Mouse (Mus musculus) forebrain, embryonic 14.5 days (tissue): ENCODE results near the gene Gm12166. TPM values are rescaled to one million over a fixed set of nuclear protein-coding genes. Genes with fewer than 3 reads are reported as not detected.
"Not testable (repeated sequence)": the region's sequence is repeated elsewhere in the genome, so short reads cannot be mapped to it uniquely, and the experiment has no call there.

Experiments
- ATAC-seq: fragments of 200-750 bp; cut with Nextera tagmentation; 2 replicates; pipeline ENCODE4 v1.8.0; 2017; ENCODE audit warnings: mild to moderate bottlenecking, moderate library complexity
- DNase-seq: peaks from one replicate; pipeline ENCODE4 v3.0.0-alpha.2; 2015; ENCODE audit warnings: low spot score
- H3K27ac ChIP-seq: fragments of 300-500 bp; sonication (generic); 2 replicates; pipeline ENCODE4 v1.5.1; 2014; ENCODE audit warnings: low read depth, mild to moderate bottlenecking, control low read depth, low read length, moderate library complexity
- H3K27me3 ChIP-seq: fragments of 300-500 bp; sonication (generic); replicated peaks from 2 replicates; pipeline ENCODE4 v1.6.1; 2014; ENCODE audit warnings: low read length, control low read depth, mixed read lengths; ENCODE audit not compliant: control insufficient read depth, insufficient read depth
- H3K36me3 ChIP-seq: fragments of 300-500 bp; sonication (generic); 2 replicates; pipeline ENCODE4 v1.6.1; 2014; ENCODE audit warnings: low read length, control low read depth; ENCODE audit not compliant: control insufficient read depth, insufficient read depth
- H3K4me1 ChIP-seq: fragments of 300-500 bp; sonication (generic); 2 replicates; pipeline ENCODE4 v1.6.1; 2014; ENCODE audit warnings: antibody characterized with exemption, low read length, control low read depth; ENCODE audit not compliant: control insufficient read depth, insufficient read depth
- H3K4me2 ChIP-seq: fragments of 300-500 bp; sonication (generic); 2 replicates; pipeline ENCODE4 v1.6.1; 2014; ENCODE audit warnings: mild to moderate bottlenecking, control low read depth, low read length
- H3K4me3 ChIP-seq: fragments of 300-500 bp; sonication (generic); 2 replicates; pipeline ENCODE4 v1.5.1; 2014; ENCODE audit warnings: low read depth, low read length, control low read depth
- H3K9ac ChIP-seq: fragments of 300-500 bp; sonication (generic); 2 replicates; pipeline ENCODE4 v1.6.1; 2014; ENCODE audit warnings: mild to moderate bottlenecking, low read length, control low read depth, moderate library complexity
- H3K9me3 ChIP-seq: fragments of 300-500 bp; sonication (generic); replicated peaks from 2 replicates; pipeline ENCODE4 v1.6.1; 2016; ENCODE audit warnings: low read length, control low read depth, mixed read lengths; ENCODE audit not compliant: control insufficient read depth
- WGBS: fragments of 180-500 bp; shearing (Covaris S2); extraction: QIAGEN DNeasy Blood & Tissue Kit; methylation state at CpG from one replicate; pipeline ENCODE4 v1.1.7; 2014; 5-methylcytosine and 5-hydroxymethylcytosine counted together
- polyA plus RNA-seq: library from polyadenylated mRNA; unstranded; fragments of >200 nt; fragmentation: Nextera tagmentation; extraction: Ambion mirVana; gene quantifications from 2 replicates; pipeline ENCODE4 v1.2.1, GENCODE M21; 2014

Gene Gm12166
- polyA plus RNA-seq, 1 experiment from 2014 or later: 6.3 TPM

DNA sequence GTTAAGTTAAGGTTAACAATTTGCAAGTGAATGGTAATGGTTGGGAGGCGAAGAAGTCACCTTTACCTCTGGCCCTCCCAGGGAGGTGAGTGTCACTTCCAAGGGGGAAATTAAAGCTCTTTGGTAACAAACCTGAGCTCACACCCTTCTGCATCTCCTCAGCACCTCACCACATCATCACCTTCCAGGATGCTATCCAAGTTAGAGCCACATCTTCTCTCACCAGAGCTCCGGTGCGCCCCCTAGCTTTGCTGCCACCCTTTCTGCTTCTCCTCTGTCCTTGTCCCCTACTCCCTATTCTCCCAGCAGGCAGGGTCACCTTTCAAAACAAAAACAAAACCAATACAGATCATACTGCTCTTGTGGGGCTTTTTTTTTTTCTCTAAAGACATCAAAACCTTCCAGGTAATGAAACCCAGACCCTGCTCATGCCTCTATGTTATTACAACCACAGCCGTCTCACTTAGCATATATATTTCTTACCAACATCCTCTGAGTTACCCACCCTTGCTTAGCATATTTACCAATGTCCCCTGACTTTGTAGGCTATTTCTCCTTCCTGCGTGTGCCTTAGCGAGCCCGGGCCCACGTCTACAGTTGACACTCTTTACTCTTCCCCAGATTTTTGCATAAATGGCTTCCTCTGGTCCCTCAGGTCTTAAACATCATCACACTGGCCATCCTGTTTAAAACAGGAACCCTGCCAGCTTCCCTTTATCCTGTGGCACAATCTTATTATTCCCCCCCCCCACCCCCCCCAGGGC, 7.9 kb upstream of the Gm12166 start:
- Histone ChIP-seq H3K4me3 (no peak overlapping the region), H3K36me3 (no peaks in the 10 kb centered on the region), H3K4me1 (peaks cover 7% of the 10 kb centered on the region), H3K4me2 (no peak overlapping the region), H3K27me3 (no peaks in the 10 kb centered on the region), H3K9me3 (no peaks in the 10 kb centered on the region), H3K9ac (no peak overlapping the region), H3K27ac (no peak overlapping the region)
- ATAC-seq: no peak
- no peak for DNase-seq
- WGBS: 77% methylated on average over 8 of the region's 8 CpGs

DNA sequence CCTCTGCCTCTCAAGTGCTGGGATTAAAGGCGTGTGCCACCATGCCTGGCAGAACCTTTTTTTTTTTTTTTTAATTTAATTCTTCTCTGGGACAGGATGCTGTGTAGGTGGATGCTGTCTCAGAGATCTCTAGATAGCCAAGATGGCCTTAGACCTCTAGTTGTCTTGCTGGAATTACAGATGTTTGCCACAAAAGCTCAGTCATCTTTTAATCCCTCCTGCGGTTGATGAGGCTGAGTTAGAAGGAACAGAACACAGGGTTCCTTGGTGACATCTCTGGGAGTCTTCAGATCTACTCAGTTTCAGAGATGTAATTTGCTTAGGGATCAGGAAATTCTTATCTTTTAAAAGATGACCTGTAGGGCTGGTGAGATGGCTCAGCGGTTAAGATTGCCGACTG, 6.8 kb upstream of the Gm12166 start:
- H3K27me3 ChIP-seq: no peaks in the 10 kb centered on the region
- no peaks in the 10 kb centered on the region for H3K36me3 ChIP-seq
- DNase-seq: no peak
- H3K4me1 ChIP-seq: peaks cover 6% of the 10 kb centered on the region
- no peak for ATAC-seq
- no peak overlapping the region for H3K4me2 ChIP-seq
- 98% methylated on average over 4 of the region's 4 CpGs for WGBS
- no peak overlapping the region for H3K27ac ChIP-seq
- H3K4me3 ChIP-seq: no peak overlapping the region
- H3K9ac ChIP-seq: no peak overlapping the region
- H3K9me3 ChIP-seq: no peaks in the 10 kb centered on the region

DNA sequence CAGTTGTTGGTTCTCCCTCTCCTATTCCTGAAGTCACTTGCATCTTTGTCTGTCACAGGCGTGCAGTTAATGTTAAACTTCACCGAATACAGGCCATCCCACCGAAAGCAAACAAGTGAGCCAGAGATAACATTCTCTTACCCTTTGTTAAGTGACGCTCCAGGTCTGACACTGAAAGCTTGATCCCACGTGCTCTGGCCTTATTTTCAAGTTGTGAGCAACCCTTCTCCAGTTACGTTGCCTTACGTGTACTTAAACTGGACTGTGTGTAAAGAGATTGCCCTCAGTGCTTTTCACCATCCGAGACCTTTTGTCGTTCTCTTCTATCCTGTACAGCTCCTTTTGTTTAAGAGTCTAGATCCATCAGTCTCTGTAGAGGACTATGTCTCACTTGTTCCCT, 5.9 kb upstream of the Gm12166 start:
- Histone ChIP-seq H3K9ac (no peak overlapping the region), H3K9me3 (no peaks in the 10 kb centered on the region), H3K27ac (no peak overlapping the region), H3K4me1 (peaks cover 6% of the 10 kb centered on the region), H3K4me3 (no peak overlapping the region), H3K4me2 (peak overlapping the region; percentile 60; the same call in 1 of the 2 replicates), H3K27me3 (no peaks in the 10 kb centered on the region), H3K36me3 (no peaks in the 10 kb centered on the region)
- no peak for ATAC-seq
- DNase-seq: no peak
- 65% methylated on average over 9 of the region's 9 CpGs for WGBS

DNA sequence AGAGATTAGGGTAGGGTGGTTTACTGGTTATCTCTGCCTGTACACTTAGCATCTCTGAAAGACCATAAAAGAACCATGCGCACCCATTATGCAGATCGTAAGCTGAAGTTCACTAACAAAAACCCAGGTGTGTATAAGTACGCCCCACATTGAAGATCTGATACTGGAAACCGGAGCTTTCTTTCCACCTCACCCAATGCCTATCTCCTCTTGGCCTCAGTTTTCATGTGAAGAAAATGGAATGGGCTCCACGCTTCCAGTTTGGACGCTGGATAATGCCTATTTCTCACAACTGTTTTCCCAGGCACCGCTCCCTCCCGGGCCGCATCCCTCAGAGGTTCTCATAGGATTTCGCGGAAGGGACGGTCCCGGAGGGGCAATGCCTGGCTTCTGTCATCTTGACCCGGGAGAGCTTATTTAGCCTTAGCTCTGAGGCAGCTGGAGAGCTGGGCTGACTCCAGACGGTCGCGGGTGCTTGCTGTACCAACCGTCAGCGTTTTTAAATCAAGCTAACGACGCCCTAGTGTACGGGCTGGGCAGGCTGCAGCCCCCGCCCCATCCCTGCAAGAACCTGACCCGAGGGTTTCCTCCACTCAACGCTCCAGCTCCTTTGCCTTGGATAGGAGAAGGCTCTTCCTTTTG, 4.8 kb upstream of the Gm12166 start:
- Histone ChIP-seq H3K4me1 (peaks cover 6% of the 10 kb centered on the region), H3K9ac (peak overlapping the region; percentile 83), H3K27ac (peak overlapping the region; percentile 63; the same call in 1 of the 2 replicates), H3K4me3 (peak overlapping the region; percentile 61), H3K36me3 (no peaks in the 10 kb centered on the region), H3K4me2 (peak overlapping the region; percentile 60), H3K9me3 (no peaks in the 10 kb centered on the region), H3K27me3 (no peaks in the 10 kb centered on the region)
- DNase-seq (peak; percentile 35), ATAC-seq (no peak)
- WGBS: 6% methylated on average over 25 of the region's 25 CpGs

DNA sequence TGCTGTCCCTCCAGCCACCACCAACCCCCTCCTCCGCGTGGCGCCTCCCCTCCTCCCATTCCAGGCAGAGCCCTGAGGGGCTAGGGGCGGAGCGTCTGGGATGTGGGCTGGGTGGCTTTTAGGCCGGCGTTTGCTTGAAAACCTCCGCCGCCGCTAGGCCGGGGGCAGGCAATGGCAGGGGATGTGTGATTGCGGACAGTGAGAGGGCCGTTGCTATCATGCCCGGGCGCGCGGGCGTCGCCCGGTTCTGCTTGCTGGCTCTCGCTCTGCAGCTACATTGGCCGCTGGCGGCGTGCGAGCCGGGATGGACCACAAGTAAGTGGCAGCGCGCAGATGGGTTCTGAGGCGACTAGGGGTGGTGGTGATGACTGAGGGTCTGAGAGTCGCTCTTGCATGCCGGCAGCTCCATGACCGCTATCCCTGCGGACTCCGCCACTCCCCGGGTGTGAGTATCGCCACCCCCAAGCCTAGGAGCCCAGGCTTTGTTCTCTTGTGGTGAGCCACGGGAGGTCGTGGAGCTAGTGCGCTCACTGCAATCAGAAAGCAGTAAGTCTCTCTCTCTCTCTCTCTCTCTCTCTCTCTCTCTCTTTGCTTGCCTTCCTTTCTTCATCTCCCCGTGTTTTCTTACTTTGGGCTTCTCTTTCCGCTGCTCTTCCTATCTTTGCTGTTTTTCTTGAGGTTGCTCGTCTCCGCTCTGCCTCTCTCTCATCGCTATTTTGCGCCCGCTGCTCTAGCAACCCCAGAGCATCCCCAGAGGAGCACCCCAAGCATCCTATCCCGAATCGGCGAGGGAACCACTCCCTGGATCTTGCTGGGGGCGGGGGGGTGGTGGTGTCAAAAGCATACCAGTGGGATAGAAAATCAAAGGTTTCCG, 4.0 kb upstream of the Gm12166 start, which contains the start of gene Adam19:
TSS of gene Adam19 (plus strand) at position 97 of the 874 bp plus-strand sequence.
- H3K4me1 ChIP-seq: peaks cover 6% of the 10 kb centered on the region
- ATAC-seq: peak; percentile 90
- peak within 1 kb of the TSS; percentile 63 for H3K27ac ChIP-seq
- WGBS: under 1% methylated on average over 51 of the region's 51 CpGs
- no peaks in the 10 kb centered on the region for H3K9me3 ChIP-seq
- peak within 1 kb of the TSS; percentile 60 for H3K4me2 ChIP-seq
- H3K36me3 ChIP-seq: no peaks in the 10 kb centered on the region
- H3K27me3 ChIP-seq: no peaks in the 10 kb centered on the region
- peak; percentile 87 for DNase-seq
- peak within 1 kb of the TSS; percentile 61 for H3K4me3 ChIP-seq
- peak within 1 kb of the TSS; percentile 83 for H3K9ac ChIP-seq

DNA sequence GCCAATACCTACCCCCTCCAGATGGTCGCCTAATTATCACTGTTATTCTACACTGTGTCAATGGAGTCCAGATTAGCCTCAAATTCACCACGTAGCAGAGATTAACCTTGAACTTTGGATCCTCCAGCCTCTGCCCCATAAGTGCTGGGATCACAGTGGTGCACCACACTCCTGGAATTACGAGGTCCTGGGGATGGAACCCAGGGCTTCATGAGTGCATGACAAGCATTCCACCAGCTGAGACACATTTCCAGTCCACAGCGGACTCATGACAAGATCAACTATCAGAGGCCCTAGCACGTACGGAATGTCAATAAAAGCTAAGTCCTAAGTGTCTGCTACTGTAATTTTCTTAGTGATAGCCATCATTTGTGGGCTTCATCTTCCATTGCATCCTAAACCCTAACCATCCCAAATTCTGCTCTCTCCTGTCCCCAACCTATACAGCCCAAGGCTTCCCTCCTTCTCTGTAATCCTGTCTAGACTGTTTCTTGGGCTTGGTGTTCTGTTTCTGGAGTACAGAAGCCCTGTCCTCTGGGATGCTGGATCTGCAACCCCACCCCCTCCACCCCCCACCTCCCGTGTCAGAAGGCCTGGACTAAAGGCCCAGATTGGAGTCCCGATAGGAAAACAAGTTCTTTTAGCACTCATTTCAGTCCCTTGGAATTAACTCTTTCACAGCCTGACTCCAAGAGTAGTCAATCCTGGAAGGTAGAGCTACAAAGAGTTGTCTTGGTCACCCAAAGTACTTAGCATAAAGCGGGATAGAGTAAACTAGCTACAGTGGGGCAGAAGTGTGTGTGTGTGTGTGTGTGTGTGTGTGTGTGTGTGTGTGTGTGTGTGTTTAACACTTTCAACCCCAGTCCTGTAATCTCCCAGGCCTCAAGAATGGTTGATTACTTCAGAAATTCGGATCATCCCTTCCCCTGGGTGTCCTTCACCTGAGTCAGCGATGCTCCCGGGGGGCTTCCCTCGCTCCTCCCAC, 3.1 kb upstream of the Gm12166 start:
- Histone ChIP-seq H3K9ac (peak overlapping the region; percentile 83), H3K4me2 (peak overlapping the region; percentile 60), H3K27me3 (no peaks in the 10 kb centered on the region), H3K4me3 (peak overlapping the region; percentile 61), H3K4me1 (peaks cover 6% of the 10 kb centered on the region), H3K9me3 (no peaks in the 10 kb centered on the region), H3K36me3 (no peaks in the 10 kb centered on the region), H3K27ac (peak overlapping the region; percentile 63)
- WGBS: 27% methylated on average over 13 of the region's 13 CpGs
- peak; percentile 46 for DNase-seq
- peak; percentile 49 for ATAC-seq

DNA sequence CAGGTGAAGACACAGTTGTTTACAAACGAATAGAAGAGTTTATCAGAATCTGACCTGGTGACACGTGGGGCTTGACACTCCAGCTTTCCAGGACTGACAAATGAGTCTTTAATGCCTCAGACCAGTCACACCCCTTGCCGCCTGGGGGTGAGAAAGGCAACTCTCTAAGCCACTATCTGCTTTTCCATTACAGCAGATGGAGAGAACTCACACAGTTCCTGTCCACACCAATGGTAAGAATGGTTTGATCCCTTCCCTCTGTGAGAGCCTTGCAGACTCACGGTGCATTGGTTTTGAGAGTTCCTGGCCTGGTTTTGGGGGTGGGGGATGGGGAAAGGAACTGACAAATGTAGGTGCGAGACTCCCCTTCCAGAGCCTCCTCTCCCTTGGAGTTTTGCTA, 2.2 kb upstream of the Gm12166 start:
- DNase-seq (no peak), ATAC-seq (no peak)
- Histone ChIP-seq H3K27me3 (no peaks in the 10 kb centered on the region), H3K36me3 (no peaks in the 10 kb centered on the region), H3K27ac (no peak overlapping the region), H3K4me3 (no peak overlapping the region), H3K9me3 (no peaks in the 10 kb centered on the region), H3K9ac (no peak overlapping the region), H3K4me2 (no peak overlapping the region), H3K4me1 (peaks cover 6% of the 10 kb centered on the region)
- 55% methylated on average over 5 of the region's 5 CpGs for WGBS

DNA sequence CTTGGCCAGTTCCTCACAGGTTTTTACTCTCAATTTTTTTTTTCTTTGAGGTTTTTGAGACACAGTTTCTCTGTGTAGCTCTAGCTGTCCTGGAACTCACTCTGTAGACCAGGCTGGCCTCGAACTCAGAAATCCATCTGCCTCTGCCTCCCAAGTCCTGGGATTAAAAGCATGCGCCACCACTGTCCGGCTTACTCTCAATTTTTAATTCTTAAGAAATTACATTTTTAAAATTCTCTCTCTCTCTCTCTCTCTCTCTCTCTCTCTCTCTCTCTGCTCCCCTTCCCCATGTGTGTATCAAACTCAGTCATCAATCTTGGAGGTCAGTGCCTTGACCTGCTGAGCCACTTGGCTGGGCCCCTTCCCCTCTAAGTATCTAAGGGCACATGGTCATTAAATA, 1.3 kb upstream of the Gm12166 start:
- 92% methylated on average over 3 of the region's 3 CpGs for WGBS
- H3K9ac ChIP-seq, H3K9me3 ChIP-seq, H3K4me2 ChIP-seq, H3K27ac ChIP-seq, H3K4me1 ChIP-seq, DNase-seq, H3K36me3 ChIP-seq, H3K27me3 ChIP-seq, H3K4me3 ChIP-seq, ATAC-seq: not testable (repeated sequence)
